Comparison of ENCODE assay signal across 9 mouse cellular contexts in genomic region chr19:6333761-6334595, GRCm38 (mm10). TPM values are rescaled to one million over a fixed set of nuclear protein-coding genes. Genes with fewer than 3 reads are reported as not detected.
DNase-seq lines count a peak whose midpoint lies in the region; ATAC-seq and TF ChIP-seq lines count a peak whose summit lies in the region.
"Had no signal": no experiment of that assay in that cellular context is flagged by ENCODE, and none has a peak within 500 bp of the region (broad histone marks: within the 10 kb centered on the region; RNA-seq: fewer than 3 reads in every experiment).

No protein-coding gene starts in this region.

- no peak for TF ChIP-seq CTCF in ES-Bruce4 (IDR thresholded peaks at IDR 0.05; ENCODE audit: low read depth, low read length)
- no peak for TF ChIP-seq CTCF in liver, postnatal 0 days (IDR thresholded peaks at IDR 0.05; ENCODE audit: low read depth)

- H3K36me3 ChIP-seq in heart, embryonic 11.5 days (ENCODE audit: control insufficient read depth, insufficient read depth, low read length), result peaks cover 17% of the 10 kb centered on the region
- 0 out of 2 replicates have a peak, but pooled peaks cover 13% of the 10 kb centered on the region for H3K36me3 ChIP-seq in ES-Bruce4 (ENCODE audit: control insufficient read depth, insufficient read depth, low read length, poor library complexity, severe bottlenecking)
- H3K36me3 ChIP-seq in forebrain, embryonic 15.5 days, result peaks cover 19% of the 10 kb centered on the region
- H3K36me3 ChIP-seq in liver, postnatal 0 days (replicated peaks; ENCODE audit: insufficient read depth, low read length), result peaks cover 20% of the 10 kb centered on the region

- H3K4me3 ChIP-seq in heart, embryonic 11.5 days (ENCODE audit: low read depth, low read length), result peak overlapping the region; percentile 89
- peak overlapping the region; percentile 72 for H3K4me3 ChIP-seq in ES-Bruce4 (ENCODE audit: low read depth, low read length)
- peak overlapping the region; percentile 89; the same call in 1 of the 2 replicates for H3K4me3 ChIP-seq in forebrain, embryonic 15.5 days
- peak overlapping the region; percentile 80 for H3K4me3 ChIP-seq in liver, postnatal 0 days (ENCODE audit: low read depth, low read length)

- TF ChIP-seq POLR2A in ES-Bruce4 (IDR thresholded peaks at IDR 0.05; ENCODE audit: insufficient read depth, low read length), result peak; percentile 1

- no peak for ATAC-seq in heart, embryonic 11.5 days (replicated peaks; ENCODE audit: insufficient number of reproducible peaks, low FRiP score, low TSS enrichment)
- no peak for ATAC-seq in forebrain, embryonic 15.5 days (replicated peaks)
- ATAC-seq in liver, postnatal 0 days, result no peak
- no peak for ATAC-seq in frontal cortex, adult (ENCODE audit: low TSS enrichment)

- H3K9me3 ChIP-seq in heart, embryonic 11.5 days (replicated peaks; ENCODE audit: control insufficient read depth, low read length), result no peaks in the 10 kb centered on the region
- no peaks in the 10 kb centered on the region for H3K9me3 ChIP-seq in ES-Bruce4 (replicated peaks; ENCODE audit: control insufficient read depth, insufficient read depth, low read length, poor library complexity, severe bottlenecking)
- no peaks in the 10 kb centered on the region for H3K9me3 ChIP-seq in forebrain, embryonic 15.5 days
- H3K9me3 ChIP-seq in liver, postnatal 0 days (ENCODE audit: low read length), result no peaks in the 10 kb centered on the region

- H3K4me1 ChIP-seq in heart, embryonic 11.5 days (ENCODE audit: control insufficient read depth, insufficient read depth, low read length), result peaks cover 15% of the 10 kb centered on the region
- H3K4me1 ChIP-seq in ES-Bruce4 (ENCODE audit: control insufficient read depth, insufficient read depth, low read length), result no peaks in the 10 kb centered on the region
- H3K4me1 ChIP-seq in forebrain, embryonic 15.5 days, result peaks cover 32% of the 10 kb centered on the region
- H3K4me1 ChIP-seq in liver, postnatal 0 days (ENCODE audit: insufficient read depth), result peaks cover 32% of the 10 kb centered on the region

- intact Hi-C loops in heart, postnatal 10 days (cut with DNase I), result loop anchor here (5.0 kb wide), 2 partner anchors 192 to 367 kb away; partner anchors contain the start of genes Arl2 and Batf2

- TF ChIP-seq EP300 in ES-Bruce4 (IDR thresholded peaks at IDR 0.05; ENCODE audit: insufficient read depth, low read depth, low read length), result no peak
- TF ChIP-seq EP300 in liver, postnatal 0 days (IDR thresholded peaks at IDR 0.05; ENCODE audit: low read depth), result no peak

- H3K27ac ChIP-seq in heart, embryonic 11.5 days (ENCODE audit: low read depth, low read length), result peak overlapping the region; percentile 60
- H3K27ac ChIP-seq in ES-Bruce4 (ENCODE audit: insufficient read depth, low read length), result peak overlapping the region; percentile 83
- H3K27ac ChIP-seq in forebrain, embryonic 15.5 days (replicated peaks), result peak overlapping the region; percentile 65
- H3K27ac ChIP-seq in liver, postnatal 0 days (ENCODE audit: low read depth), result peak overlapping the region; percentile 78

- H3K9ac ChIP-seq in heart, embryonic 11.5 days (ENCODE audit: low read depth, low read length), result peak overlapping the region; percentile 56; the same call in 1 of the 2 replicates
- H3K9ac ChIP-seq in ES-Bruce4 (ENCODE audit: low read depth, poor library complexity, severe bottlenecking), result peak overlapping the region; percentile 58
- peak overlapping the region; percentile 15; the same call in 1 of the 2 replicates for H3K9ac ChIP-seq in forebrain, embryonic 15.5 days (replicated peaks)
- peak overlapping the region; percentile 23; the same call in 1 of the 2 replicates for H3K9ac ChIP-seq in liver, postnatal 0 days (replicated peaks)

- no peaks in the 10 kb centered on the region for H3K27me3 ChIP-seq in heart, embryonic 11.5 days (ENCODE audit: control insufficient read depth, insufficient read depth, low read length)
- H3K27me3 ChIP-seq in ES-Bruce4 (ENCODE audit: control insufficient read depth, insufficient read depth, low read length, poor library complexity, severe bottlenecking), result no peaks in the 10 kb centered on the region
- no peaks in the 10 kb centered on the region for H3K27me3 ChIP-seq in forebrain, embryonic 15.5 days
- no peaks in the 10 kb centered on the region for H3K27me3 ChIP-seq in liver, postnatal 0 days (ENCODE audit: insufficient read depth, low read length)
- H3K27me3 ChIP-seq: Patski had no signal

- peak overlapping the region; percentile 91 for H3K4me2 ChIP-seq in heart, embryonic 11.5 days
- H3K4me2 ChIP-seq in forebrain, embryonic 15.5 days (replicated peaks), result peak overlapping the region; percentile 85
- peak overlapping the region; percentile 99 for H3K4me2 ChIP-seq in liver, postnatal 0 days (ENCODE audit: low read depth, low read length)

- 64% methylated on average over 9 of the region's 9 CpGs for WGBS in heart, embryonic 11.5 days (ENCODE audit: insufficient replicate concordance)
- WGBS in forebrain, embryonic 15.5 days, result 59% methylated on average over 9 of the region's 9 CpGs
- 60% methylated on average over 9 of the region's 9 CpGs for WGBS in liver, postnatal 0 days (ENCODE audit: insufficient replicate concordance)

- no peak for DNase-seq in heart, postnatal 10 days
- DNase-seq in liver, postnatal 0 days, result no peak
- no peak for DNase-seq in urinary bladder, postnatal 14 days (ENCODE audit: low spot score)
- DNase-seq in adrenal gland, adult 18-20 months (ENCODE audit: low spot score in 2 of 2), result no peak

RNA-seq across cellular contexts. Expression of gene Men1, which starts 0.8 kb away (rescaled TPM):
- polyA plus RNA-seq in heart, embryonic 11.5 days (2014; fragmentation: Nextera tagmentation; extraction: Ambion mirVana), result 31.8 and 35.1 TPM in 2 replicates
- total RNA-seq in heart, postnatal 10 days (2021), result 10 to 100 TPM; 18.6 to 21.8 TPM
- polyA plus RNA-seq in ES-Bruce4 (2011; ENCODE audit: insufficient read depth, insufficient read length, low read depth, missing spikeins), result 34.8 and 40.5 TPM in 2 replicates
- polyA plus RNA-seq in forebrain, embryonic 15.5 days (2015; fragmentation: Nextera tagmentation; extraction: Ambion mirVana), result 94.6 and 97.7 TPM in 2 replicates
- 10.0 and 11.1 TPM in 2 replicates for polyA plus RNA-seq in liver, postnatal 0 days (2015; fragmentation: Nextera tagmentation; extraction: Ambion mirVana)
- total RNA-seq in adrenal gland, adult 18-20 months (2021), result 10 to 100 TPM; 48.2 to 54.2 TPM

RNA-seq across cellular contexts. Expression of gene Map4k2, which starts 7.0 kb away (rescaled TPM):
- polyA plus RNA-seq in heart, embryonic 11.5 days (2014; fragmentation: Nextera tagmentation; extraction: Ambion mirVana), result 9.6 and 10.1 TPM in 2 replicates
- 10 to 100 TPM; 52.3 to 52.4 TPM for total RNA-seq in heart, postnatal 10 days (2021)
- polyA plus RNA-seq in ES-Bruce4 (2011; ENCODE audit: insufficient read depth, insufficient read length, low read depth, missing spikeins), result 10.7 and 16.9 TPM in 2 replicates
- 12.7 and 14.1 TPM in 2 replicates for polyA plus RNA-seq in forebrain, embryonic 15.5 days (2015; fragmentation: Nextera tagmentation; extraction: Ambion mirVana)
- 5.6 and 5.7 TPM in 2 replicates for polyA plus RNA-seq in liver, postnatal 0 days (2015; fragmentation: Nextera tagmentation; extraction: Ambion mirVana)
- 10 to 100 TPM; 31.1 to 40.1 TPM for total RNA-seq in adrenal gland, adult 18-20 months (2021)

RNA-seq across cellular contexts. Expression of gene Cdc42bpg, which starts 27.7 kb away (rescaled TPM):
- polyA plus RNA-seq in heart, embryonic 11.5 days (2014; fragmentation: Nextera tagmentation; extraction: Ambion mirVana), result 0.44 and 0.74 TPM in 2 replicates
- 1 to 10 TPM; 9.6 to 9.9 TPM for total RNA-seq in heart, postnatal 10 days (2021)
- 57.7 and 60.5 TPM in 2 replicates for polyA plus RNA-seq in ES-Bruce4 (2011; ENCODE audit: insufficient read depth, insufficient read length, low read depth, missing spikeins)
- polyA plus RNA-seq in forebrain, embryonic 15.5 days (2015; fragmentation: Nextera tagmentation; extraction: Ambion mirVana), result 0.31 and 0.67 TPM in 2 replicates
- 0.27 and 0.35 TPM in 2 replicates for polyA plus RNA-seq in liver, postnatal 0 days (2015; fragmentation: Nextera tagmentation; extraction: Ambion mirVana)
- 10 to 100 TPM; 15.1 to 19.3 TPM for total RNA-seq in adrenal gland, adult 18-20 months (2021)

RNA-seq across cellular contexts. Expression of gene Sf1, which starts 29.5 kb away (rescaled TPM):
- 106 and 124 TPM in 2 replicates for polyA plus RNA-seq in heart, embryonic 11.5 days (2014; fragmentation: Nextera tagmentation; extraction: Ambion mirVana)
- total RNA-seq in heart, postnatal 10 days (2021), result 100 to 1,000 TPM; 118 to 143 TPM
- polyA plus RNA-seq in ES-Bruce4 (2011; ENCODE audit: insufficient read depth, insufficient read length, low read depth, missing spikeins), result 333 and 355 TPM in 2 replicates
- 119 and 134 TPM in 2 replicates for polyA plus RNA-seq in forebrain, embryonic 15.5 days (2015; fragmentation: Nextera tagmentation; extraction: Ambion mirVana)
- polyA plus RNA-seq in liver, postnatal 0 days (2015; fragmentation: Nextera tagmentation; extraction: Ambion mirVana), result 34.6 and 35.7 TPM in 2 replicates
- total RNA-seq in adrenal gland, adult 18-20 months (2021), result 100 to 1,000 TPM; 233 to 277 TPM

RNA-seq across cellular contexts. Expression of gene Pygm, which starts 50.2 kb away (rescaled TPM):
- 149 and 178 TPM in 2 replicates for polyA plus RNA-seq in heart, embryonic 11.5 days (2014; fragmentation: Nextera tagmentation; extraction: Ambion mirVana)
- 100 to 1,000 TPM; 622 to 693 TPM for total RNA-seq in heart, postnatal 10 days (2021)
- polyA plus RNA-seq in ES-Bruce4 (2011; ENCODE audit: insufficient read depth, insufficient read length, low read depth, missing spikeins), result 4.1 and 4.6 TPM in 2 replicates
- polyA plus RNA-seq in forebrain, embryonic 15.5 days (2015; fragmentation: Nextera tagmentation; extraction: Ambion mirVana), result 3.4 and 3.5 TPM in 2 replicates
- 2.5 and 8.9 TPM in 2 replicates for polyA plus RNA-seq in liver, postnatal 0 days (2015; fragmentation: Nextera tagmentation; extraction: Ambion mirVana)
- total RNA-seq in adrenal gland, adult 18-20 months (2021), result 10 to 100 TPM; 55.0 to 65.0 TPM

Comparison
In these comparisons a context has a peak if more than half of its experiments do, and no peak if none do; other contexts are left out.
1. RNA of gene Cdc42bpg, which starts 27.7 kb away (polyA plus RNA-seq): 57.7 to 60.5 TPM in ES-Bruce4; 0.44 to 0.74 TPM in heart, embryonic 11.5 days, 0.31 to 0.67 TPM in forebrain, embryonic 15.5 days and 0.27 to 0.35 TPM in liver, postnatal 0 days; every median in the first group is over 10 times any median in the second.
2. Peak in every context shown above with its lines, with median percentiles within 50 percentile points of each other: H3K27ac ChIP-seq, H3K4me2 ChIP-seq, H3K4me3 ChIP-seq and H3K9ac ChIP-seq.